Mouse (Mus musculus): ENCODE measurements at regions not wholly inside any gene's neighbourhood (a gene's known extent, or its start where the extent isn't known, plus 50 kb on each side); places are given as distances from the start of the nearest gene placed in this dataset.

- DNase-seq (ENCODE audit: inconsistent age in 2 of 2, low spot score in 1 of 2) = no peak
Observed at GRCm38 (mm10) chr17:64920236-64920635, 84.4 kb upstream of the 4930583I09Rik start.

GRCm38 (mm10) chr17:64917830-64918229 lies 82.0 kb upstream of the 4930583I09Rik start:
- DNase-seq (ENCODE audit: inconsistent age in 2 of 2, low spot score in 1 of 2) = peak in 1 of 2 experiments; percentile 32

GRCm38 (mm10) chr17:64916657-64917056 lies 80.8 kb upstream of the 4930583I09Rik start:
- peak in 1 of 2 experiments; percentile 41 for DNase-seq (ENCODE audit: inconsistent age in 2 of 2, low spot score in 1 of 2)

- DNase-seq (ENCODE audit: inconsistent age in 2 of 2, low spot score in 1 of 2) = no peak
Observed at GRCm38 (mm10) chr17:64915708-64916107, 79.8 kb upstream of the 4930583I09Rik start.

- DNase-seq (ENCODE audit: inconsistent age in 2 of 2, low spot score in 1 of 2) = peak in 1 of 2 experiments; percentile 42
Observed at GRCm38 (mm10) chr17:64915025-64915424, 79.2 kb upstream of the 4930583I09Rik start.

GRCm38 (mm10) chr17:64914302-64914701 lies 78.4 kb upstream of the 4930583I09Rik start:
- peak in 1 of 2 experiments; percentile 48 for DNase-seq (ENCODE audit: inconsistent age in 2 of 2, low spot score in 1 of 2)

- DNase-seq (ENCODE audit: inconsistent age in 2 of 2, low spot score in 1 of 2) = no peak
Observed at GRCm38 (mm10) chr17:64908671-64909070, 72.8 kb upstream of the 4930583I09Rik start.

- DNase-seq (ENCODE audit: inconsistent age in 2 of 2, low spot score in 1 of 2) = no peak
Observed at GRCm38 (mm10) chr17:64901721-64902623, 66.1 kb upstream of the 4930583I09Rik start.

GRCm38 (mm10) chr17:64897473-64897872 lies 61.6 kb upstream of the 4930583I09Rik start:
- DNase-seq (ENCODE audit: inconsistent age in 2 of 2, low spot score in 1 of 2) = no peak

GRCm38 (mm10) chr17:64895886-64896285 lies 60.0 kb upstream of the 4930583I09Rik start:
- no peak for DNase-seq (ENCODE audit: inconsistent age in 2 of 2, low spot score in 1 of 2)

- no peak for DNase-seq (ENCODE audit: inconsistent age in 2 of 2, low spot score in 1 of 2)
Observed at GRCm38 (mm10) chr17:64895466-64895865, 59.6 kb upstream of the 4930583I09Rik start.

- no peak for DNase-seq (ENCODE audit: inconsistent age in 2 of 2, low spot score in 1 of 2)
Observed at GRCm38 (mm10) chr17:64893182-64893902, 57.5 kb upstream of the 4930583I09Rik start.

Measured in adrenal gland, adult (tissue).